18 mouse cellular contexts compared by ENCODE assay signal in the genomic region with DNA sequence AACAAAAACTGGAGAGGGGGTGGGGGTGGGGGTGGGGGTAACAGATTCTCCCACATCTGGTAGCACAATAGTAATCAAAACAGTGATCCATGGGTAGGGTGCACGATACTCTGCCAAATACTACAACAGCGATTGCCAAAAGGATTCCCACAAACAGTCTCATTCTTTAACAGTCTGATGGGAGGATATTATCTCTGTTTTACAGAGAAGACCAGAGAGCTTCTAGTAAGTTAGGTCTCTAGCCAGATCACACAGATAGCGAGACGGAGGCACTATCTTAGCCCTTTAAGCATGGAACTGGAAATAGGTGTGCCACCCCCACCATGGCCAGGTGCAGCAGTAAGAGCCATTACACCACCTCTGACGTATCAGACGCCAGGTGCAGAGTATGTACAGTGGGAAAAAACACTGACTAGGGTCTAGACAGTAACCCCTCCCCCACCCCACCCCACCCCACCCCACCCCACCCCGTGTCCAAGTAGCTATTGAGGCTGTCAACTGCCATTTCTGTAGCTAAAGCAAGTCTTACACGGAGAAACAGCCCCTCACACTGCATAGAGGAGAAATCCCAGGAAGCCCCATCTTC.
A peak's percentile ranks its signal among the peaks of the same experiment; 100 is the strongest.
DNase-seq lines count a peak whose midpoint lies in the region; ATAC-seq and TF ChIP-seq lines count a peak whose summit lies in the region.
"Had no signal": no experiment of that assay in that cellular context is flagged by ENCODE, and none has a peak within 500 bp of the region (broad histone marks: within the 10 kb centered on the region; RNA-seq: fewer than 3 reads in every experiment).

No protein-coding gene starts in this region.

- TF ChIP-seq POLR2A in small intestine, adult 2 months (IDR thresholded peaks at IDR 0.05; ENCODE audit: low read depth, low read length): no peak

- H3K27ac ChIP-seq in intestine, embryonic 16.5 days (ENCODE audit: low read length): no peak overlapping the region
- H3K27ac ChIP-seq in small intestine, adult 2 months (ENCODE audit: insufficient read depth, low read depth, low read length): peak overlapping the region; percentile 64; the same call in 1 of the 2 replicates
- H3K27ac ChIP-seq: embryonic facial prominence, embryonic 12.5 days; forebrain, embryonic 15.5 days; heart, adult 2 months; heart, embryonic 15.5 days; hindbrain, embryonic 10.5 days; hindbrain, embryonic 15.5 days had no signal

- no peak for TF ChIP-seq CTCF in small intestine, adult 2 months (IDR thresholded peaks at IDR 0.05; ENCODE audit: extremely low read depth, insufficient read length, insufficient replicate concordance, low read depth, low read length)

- peak; percentile 66 for ATAC-seq in intestine, embryonic 16.5 days
- ATAC-seq: forebrain, embryonic 15.5 days had no signal

- H3K4me3 ChIP-seq in intestine, embryonic 16.5 days (ENCODE audit: low read length): no peak overlapping the region
- H3K4me3 ChIP-seq in small intestine, adult 2 months (ENCODE audit: low read depth, low read length): no peak overlapping the region
- H3K4me3 ChIP-seq: embryonic facial prominence, embryonic 12.5 days; forebrain, embryonic 15.5 days; heart, adult 2 months; heart, embryonic 15.5 days; hindbrain, embryonic 10.5 days; hindbrain, embryonic 15.5 days had no signal

- H3K4me2 ChIP-seq in intestine, embryonic 16.5 days (ENCODE audit: low read depth, low read length): no peak overlapping the region
- H3K4me2 ChIP-seq: embryonic facial prominence, embryonic 12.5 days; forebrain, embryonic 15.5 days; heart, embryonic 11.5 days; heart, embryonic 15.5 days; hindbrain, embryonic 15.5 days had no signal

- H3K27me3 ChIP-seq in intestine, embryonic 16.5 days (replicated peaks; ENCODE audit: control insufficient read depth, insufficient read depth, low read length): no peaks in the 10 kb centered on the region
- H3K27me3 ChIP-seq in small intestine, adult 2 months (ENCODE audit: control insufficient read depth, insufficient read depth, low read length): no peaks in the 10 kb centered on the region
- H3K27me3 ChIP-seq: embryonic facial prominence, embryonic 12.5 days; forebrain, embryonic 15.5 days; heart, embryonic 15.5 days; hindbrain, embryonic 15.5 days had no signal

- peak; percentile 36 for DNase-seq in thymus, postnatal 0 days (ENCODE audit: low spot score)
- no peak for DNase-seq in thymus, postnatal 25 days
- DNase-seq in ovary, adult 18-20 months (ENCODE audit: low spot score): no peak
- no peak for DNase-seq in cerebellum, postnatal 4 days (ENCODE audit: low spot score in 2 of 2)
- DNase-seq: adrenal gland, postnatal 10 days; cerebellum, adult 11 months; cerebellum, adult 8-10 months; cerebellum, postnatal 14 days; gastrocnemius, postnatal 10 days; heart, adult 2 months had no signal

- peaks cover 6% of the 10 kb centered on the region; the same call in 1 of the 2 replicates for H3K4me1 ChIP-seq in intestine, embryonic 16.5 days (ENCODE audit: control insufficient read depth, insufficient read depth, low read length)
- peaks cover 24% of the 10 kb centered on the region for H3K4me1 ChIP-seq in small intestine, adult 2 months (ENCODE audit: control insufficient read depth, insufficient read depth, insufficient read length, low read length)
- H3K4me1 ChIP-seq: embryonic facial prominence, embryonic 12.5 days had no signal

- 66% methylated on average over 8 of the region's 8 CpGs for WGBS in intestine, embryonic 16.5 days
- WGBS in small intestine, adult 2 months: 30% methylated on average over 8 of the region's 8 CpGs

- H3K9ac ChIP-seq in intestine, embryonic 16.5 days (ENCODE audit: low read depth, low read length): no peak overlapping the region
- H3K9ac ChIP-seq: embryonic facial prominence, embryonic 12.5 days; forebrain, embryonic 15.5 days; heart, embryonic 15.5 days; hindbrain, embryonic 15.5 days had no signal

- no peaks in the 10 kb centered on the region for H3K9me3 ChIP-seq in intestine, embryonic 16.5 days (ENCODE audit: control insufficient read depth, low read length)
- H3K9me3 ChIP-seq: forebrain, embryonic 15.5 days; heart, embryonic 15.5 days; hindbrain, embryonic 10.5 days; hindbrain, embryonic 15.5 days had no signal

- no peaks in the 10 kb centered on the region for H3K36me3 ChIP-seq in intestine, embryonic 16.5 days (ENCODE audit: control insufficient read depth, insufficient read depth, low read length)
- peaks cover 20% of the 10 kb centered on the region for H3K36me3 ChIP-seq in small intestine, adult 2 months (ENCODE audit: control insufficient read depth, insufficient read depth, low read length)
- H3K36me3 ChIP-seq: forebrain, embryonic 15.5 days; hindbrain, embryonic 15.5 days had no signal
